Mouse (Mus musculus): Measurements from ENCODE around the gene Rbfox3.

Rbfox3 gene

GRCm38 (mm10) chr11:118906131-118906823 lies 5.1 kb downstream of the Rbfox3 start:
- intact Hi-C loops (cut with DNase I): no loop called here

DNA sequence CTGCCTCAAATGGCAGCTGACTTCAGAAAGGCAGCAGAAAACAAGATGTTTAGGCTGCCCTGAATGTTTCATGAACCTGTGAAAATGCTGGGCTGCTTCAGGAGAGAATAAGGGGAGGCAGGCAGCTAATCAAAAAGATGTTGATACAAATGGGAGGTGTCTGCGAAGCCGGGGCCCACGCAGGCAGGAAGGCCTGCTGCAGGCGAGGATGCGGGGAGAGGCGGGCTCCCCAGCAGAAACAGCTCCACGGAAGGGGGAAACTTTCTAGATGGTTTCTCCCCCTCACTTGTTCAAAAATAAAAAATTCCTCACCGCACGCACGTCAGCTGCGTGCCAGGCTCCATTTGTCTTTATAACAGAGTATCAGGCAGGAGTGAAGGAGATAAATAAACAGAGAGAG lies 5.7 kb downstream of the Rbfox3 start:
- intact Hi-C loops (cut with DNase I): no loop called here

- intact Hi-C loops (cut with DNase I): no loop called here
Observed at GRCm38 (mm10) chr11:118904253-118904652, 7.1 kb downstream of the Rbfox3 start.

GRCm38 (mm10) chr11:118899771-118900545 lies 11.4 kb downstream of the Rbfox3 start:
- intact Hi-C loops (cut with DNase I): no loop called here

- intact Hi-C loops (cut with DNase I): no loop called here
Observed at GRCm38 (mm10) chr11:118898643-118899042, 12.8 kb downstream of the Rbfox3 start.

DNA sequence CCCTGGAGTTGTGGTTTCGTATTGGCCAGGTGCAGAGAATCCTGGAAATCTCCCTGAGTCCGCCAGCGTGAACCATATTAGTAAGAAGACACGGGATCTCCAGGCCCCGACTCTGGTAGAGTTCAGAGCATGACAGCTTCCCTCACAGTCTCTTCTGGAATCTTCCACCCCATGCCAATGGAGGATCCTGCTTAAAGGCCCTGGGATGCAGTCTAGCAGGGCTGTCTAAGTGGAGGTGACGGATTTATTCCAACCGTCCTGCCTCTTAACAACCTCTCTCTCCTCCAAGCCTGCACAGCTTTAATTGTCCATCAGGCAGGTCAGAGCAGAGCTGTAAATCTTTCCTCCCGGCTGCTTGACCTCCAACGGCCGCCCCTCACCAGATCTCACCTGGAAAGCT lies 13.2 kb downstream of the Rbfox3 start:
- intact Hi-C loops (cut with DNase I): no loop called here

DNA sequence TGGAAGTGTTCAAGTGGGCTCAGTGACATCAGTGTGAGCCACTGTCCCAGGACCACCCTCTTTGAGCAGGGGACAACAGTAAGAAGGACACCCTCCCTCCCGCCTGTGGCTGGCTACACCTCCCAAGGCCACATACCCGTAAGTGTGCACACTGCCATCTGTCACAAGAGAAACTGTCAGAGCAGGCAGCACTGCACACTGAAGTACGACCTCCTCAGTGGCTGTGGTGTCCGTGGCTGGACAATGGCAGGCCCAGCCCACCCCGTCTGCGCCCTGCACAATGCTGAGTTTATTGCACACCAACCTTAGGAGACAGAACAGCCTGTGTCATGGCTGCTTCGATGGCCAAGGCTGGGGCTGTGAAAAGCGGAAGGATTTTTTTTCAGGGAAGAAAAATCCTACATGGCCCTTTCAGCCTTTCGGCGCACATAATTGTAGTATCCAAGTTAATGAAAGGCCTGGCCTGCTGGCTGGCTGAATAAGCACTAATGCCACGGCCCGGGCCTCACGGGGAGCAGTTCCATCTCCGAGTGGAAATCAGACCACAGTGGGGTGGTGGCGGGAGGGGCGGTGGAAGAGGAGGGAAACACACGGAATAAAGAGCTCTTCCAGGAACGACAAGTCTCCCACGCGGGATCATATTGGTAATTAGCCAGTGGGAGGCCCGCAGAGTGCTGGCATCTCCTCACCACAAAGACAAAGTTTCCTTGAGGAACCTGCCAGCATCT lies 14.1 kb downstream of the Rbfox3 start:
- intact Hi-C loops (cut with DNase I): no loop called here

DNA sequence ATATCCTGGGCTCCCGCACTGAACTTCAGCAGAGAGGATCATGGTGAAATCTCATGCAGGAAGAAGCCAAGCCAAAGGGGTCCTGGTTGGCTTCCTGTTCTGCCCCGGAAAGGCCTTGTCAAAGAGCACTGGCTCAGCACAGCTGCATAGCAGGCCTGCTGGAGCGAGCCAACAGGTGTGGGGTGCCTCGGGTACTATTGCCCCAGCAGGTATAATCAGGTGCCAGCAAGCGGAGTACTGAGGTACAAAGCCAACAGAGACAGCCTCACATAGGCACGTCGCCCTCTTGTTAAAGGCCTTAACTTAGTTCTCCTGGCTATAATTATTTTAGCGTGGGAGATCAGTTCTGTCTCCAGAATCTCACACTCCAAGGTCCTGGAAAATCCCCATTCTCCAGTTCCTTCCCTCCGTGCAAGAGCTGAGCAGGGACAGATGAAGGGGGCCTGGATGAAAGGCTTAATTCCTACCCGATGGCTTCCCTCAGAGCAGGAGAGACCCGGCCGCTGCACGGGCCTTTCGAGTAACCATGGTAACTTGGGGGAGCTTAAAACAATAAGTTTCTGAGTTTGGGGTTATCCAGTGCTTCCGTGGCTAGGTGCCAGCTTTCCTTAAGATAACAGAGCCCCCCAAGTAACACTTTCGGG lies 15.2 kb downstream of the Rbfox3 start:
- intact Hi-C loops (cut with DNase I): no loop called here

DNA sequence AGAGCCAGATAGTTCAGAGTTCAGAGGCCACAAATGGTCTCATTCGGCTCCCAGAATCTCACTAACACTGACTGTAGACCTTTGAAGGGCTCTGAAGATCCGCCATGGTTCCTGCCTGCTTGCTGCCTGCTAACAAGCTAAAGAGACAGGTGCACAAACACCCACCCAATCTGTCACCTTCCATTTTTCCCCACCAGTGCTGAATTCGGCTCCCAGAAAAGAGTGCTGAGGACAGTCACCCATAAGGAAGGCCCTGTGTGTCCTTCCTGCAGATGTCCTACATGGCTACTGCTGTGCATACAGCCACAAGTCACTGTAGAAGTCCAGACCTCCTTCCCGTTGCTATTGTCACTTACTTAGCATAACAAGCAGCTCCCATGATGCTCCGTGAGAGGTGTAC lies 16.6 kb downstream of the Rbfox3 start:
- intact Hi-C loops (cut with DNase I): no loop called here

DNA sequence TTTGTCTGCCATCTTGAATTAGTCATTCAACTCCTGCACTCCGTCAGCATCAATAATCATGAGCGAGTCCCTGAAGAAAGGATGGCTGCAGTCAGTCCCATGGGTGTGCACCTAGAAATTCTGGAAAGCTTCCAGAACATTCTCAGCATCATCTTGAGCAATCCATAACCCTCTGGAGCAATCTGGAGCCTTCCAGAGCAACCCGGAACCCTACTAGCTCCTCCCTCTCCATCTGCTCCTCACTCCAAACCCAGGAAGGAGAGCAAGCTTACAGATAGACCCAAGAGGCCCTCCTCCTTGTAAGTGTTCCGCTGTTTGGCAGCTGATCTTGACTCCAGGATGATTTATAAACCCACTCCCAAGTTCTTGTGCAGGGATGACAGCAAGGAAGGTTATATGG lies 17.2 kb downstream of the Rbfox3 start:
- intact Hi-C loops (cut with DNase I): no loop called here

GRCm38 (mm10) chr11:118892876-118893275 lies 18.5 kb downstream of the Rbfox3 start:
- intact Hi-C loops (cut with DNase I): no loop called here

GRCm38 (mm10) chr11:118891516-118891915 lies 19.9 kb downstream of the Rbfox3 start:
- intact Hi-C loops (cut with DNase I): no loop called here

DNA sequence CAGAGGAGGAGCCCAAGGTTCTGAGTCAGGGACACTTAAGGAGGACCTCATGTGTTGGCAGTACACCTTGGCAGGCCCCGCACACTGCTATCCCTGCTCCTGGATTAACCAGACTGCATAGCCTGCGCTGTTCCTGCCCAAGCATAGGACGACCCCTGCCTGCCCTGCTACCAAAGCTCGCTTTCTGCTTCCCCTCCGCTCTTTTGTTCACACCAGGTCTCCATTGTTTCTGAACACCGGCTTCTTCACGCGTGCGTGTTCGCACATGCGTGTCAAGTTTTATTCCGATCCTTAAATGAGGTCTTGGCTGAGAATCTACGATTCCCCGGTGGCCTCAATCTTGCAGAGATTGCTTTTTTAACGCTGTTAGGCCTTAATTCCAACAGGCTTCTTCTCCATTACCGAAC lies 20.4 kb downstream of the Rbfox3 start:
- intact Hi-C loops (cut with DNase I): no loop called here

- intact Hi-C loops (cut with DNase I): no loop called here
Observed at GRCm38 (mm10) chr11:118890474-118890873, 20.9 kb downstream of the Rbfox3 start.

DNA sequence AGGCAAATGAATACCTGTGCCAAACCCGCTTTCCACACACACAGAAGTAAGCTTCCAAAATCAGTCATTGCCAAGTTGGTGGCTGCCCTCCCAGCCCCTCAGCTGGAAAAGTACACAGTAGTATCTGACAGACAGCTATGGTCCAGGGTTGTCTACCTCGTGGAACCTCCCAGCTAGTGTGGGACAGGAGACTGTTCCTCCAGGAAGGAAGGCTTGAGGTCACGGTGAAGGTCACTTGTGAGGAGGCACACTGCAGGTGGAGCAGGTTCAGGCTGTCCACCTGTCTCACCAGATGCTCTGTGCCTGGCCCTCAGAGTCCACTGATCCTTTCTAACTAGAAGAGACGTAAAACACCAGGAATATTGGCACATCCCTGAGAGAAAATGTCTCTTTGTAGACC lies 21.9 kb downstream of the Rbfox3 start:
- intact Hi-C loops (cut with DNase I): no loop called here

- intact Hi-C loops (cut with DNase I): no loop called here
Observed at GRCm38 (mm10) chr11:118888426-118888825, 23.0 kb downstream of the Rbfox3 start.

DNA sequence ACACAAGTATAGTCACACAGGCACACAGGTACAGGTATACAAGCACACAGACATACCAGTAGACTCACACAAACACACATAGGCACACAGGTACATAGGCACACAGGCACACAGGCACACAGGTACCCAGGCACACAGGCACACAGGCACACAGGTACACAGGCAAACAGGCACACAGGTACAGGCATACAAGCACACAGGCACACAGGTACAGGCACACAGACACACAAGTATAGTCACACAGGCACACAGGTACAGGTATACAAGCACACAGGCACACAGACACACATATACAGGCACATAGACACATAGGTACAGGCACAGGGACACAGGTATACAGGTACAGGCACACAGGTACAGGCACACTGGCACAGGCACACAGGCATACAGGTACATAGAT lies 24.2 kb downstream of the Rbfox3 start:
- intact Hi-C loops (cut with DNase I): no loop called here

- intact Hi-C loops (cut with DNase I): no loop called here
Observed at GRCm38 (mm10) chr11:118886269-118886965, 25.0 kb downstream of the Rbfox3 start.

- intact Hi-C loops (cut with DNase I): no loop called here
Observed at GRCm38 (mm10) chr11:118885604-118886003, 25.8 kb downstream of the Rbfox3 start.

DNA sequence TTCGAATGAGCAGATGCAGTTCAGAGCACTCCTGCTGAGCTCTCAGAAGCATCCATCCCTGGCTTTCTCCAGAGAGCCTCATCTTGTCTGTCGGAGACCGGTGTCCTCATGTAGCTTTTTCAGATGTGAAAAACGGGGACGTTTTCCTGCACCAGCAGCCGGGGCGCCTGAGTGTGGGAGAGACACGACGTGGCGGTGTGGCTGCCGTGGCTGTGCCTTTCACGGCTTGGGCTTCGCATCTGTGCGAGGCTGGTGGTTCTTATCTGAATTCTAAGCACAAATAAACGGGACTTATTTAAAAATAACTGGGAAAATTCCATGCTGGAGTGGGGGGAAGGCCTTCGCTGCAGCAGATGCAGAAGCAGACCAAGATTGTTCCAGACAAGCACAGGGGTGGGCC lies 26.3 kb downstream of the Rbfox3 start:
- intact Hi-C loops (cut with DNase I): no loop called here

DNA sequence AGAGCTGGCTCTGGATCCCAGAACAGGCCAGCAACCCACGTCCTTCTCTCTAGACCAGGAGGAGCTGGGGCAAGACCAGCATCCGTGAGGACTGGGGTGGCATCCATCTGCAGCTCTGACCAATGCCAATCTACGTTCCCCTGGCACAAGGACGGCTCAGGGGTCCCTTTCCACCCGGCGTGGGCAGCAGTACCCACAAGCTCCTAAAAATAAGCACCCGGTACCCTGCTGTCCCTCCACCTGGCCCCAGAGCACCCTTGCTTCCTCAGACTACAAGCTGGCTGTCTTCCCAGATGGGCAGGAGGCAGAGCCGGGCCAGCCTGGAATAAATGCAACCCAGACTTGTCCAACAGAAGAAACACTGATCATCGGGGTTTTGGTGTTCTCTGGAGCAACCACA lies 28.3 kb downstream of the Rbfox3 start:
- intact Hi-C loops (cut with DNase I): no loop called here

Measured in adrenal gland (tissue).